Mouse (Mus musculus) CD4-positive helper T cell, adult 2 months (primary cell): ENCODE results near the gene 1700020L24Rik.

Source experiments
- DNase-seq: peaks from one replicate; pipeline ENCODE4 v3.0.0-alpha.2; 2012; ENCODE audit warnings: low read depth, missing footprints, low spot score

1700020L24Rik gene

GRCm38 (mm10) chr11:83437377-83437776, at the start of gene 1700020L24Rik:
Gene 1700020L24Rik (plus strand): TSS chr11:83437677.
- DNase-seq, result no peak

GRCm38 (mm10) chr11:83393062-83393461, 44.4 kb upstream of the 1700020L24Rik start:
- no peak for DNase-seq

- DNase-seq, result no peak
These were observed 42.6 kb upstream of the 1700020L24Rik start for GRCm38 (mm10) chr11:83394802-83395439.

- no peak for DNase-seq
These were observed 39.9 kb upstream of the 1700020L24Rik start for GRCm38 (mm10) chr11:83397626-83398025.

- DNase-seq, result no peak
These were observed 38.8 kb upstream of the 1700020L24Rik start for GRCm38 (mm10) chr11:83398724-83399123.

GRCm38 (mm10) chr11:83403787-83404186, 33.7 kb upstream of the 1700020L24Rik start:
- DNase-seq, result no peak

- DNase-seq, result no peak
These were observed 31.1 kb upstream of the 1700020L24Rik start for GRCm38 (mm10) chr11:83406391-83406790.

- no peak for DNase-seq
These were observed 29.2 kb upstream of the 1700020L24Rik start for GRCm38 (mm10) chr11:83408242-83408641.

- no peak for DNase-seq
These were observed 28.3 kb upstream of the 1700020L24Rik start, which contains the start of gene Rasl10b for GRCm38 (mm10) chr11:83409087-83409754. Gene Rasl10b (plus strand): TSS chr11:83409137.

- DNase-seq, result no peak
These were observed 27.6 kb upstream of the 1700020L24Rik start for GRCm38 (mm10) chr11:83409792-83410291.

- no peak for DNase-seq
These were observed 27.0 kb upstream of the 1700020L24Rik start for GRCm38 (mm10) chr11:83410510-83410909.

- peak; percentile 55 for DNase-seq
These were observed 20.4 kb upstream of the 1700020L24Rik start for GRCm38 (mm10) chr11:83417080-83417479.

GRCm38 (mm10) chr11:83417708-83418107, 19.8 kb upstream of the 1700020L24Rik start:
- no peak for DNase-seq

- no peak for DNase-seq
These were observed 18.9 kb upstream of the 1700020L24Rik start for GRCm38 (mm10) chr11:83418566-83418965.

GRCm38 (mm10) chr11:83420338-83420737, 17.1 kb upstream of the 1700020L24Rik start:
- no peak for DNase-seq

GRCm38 (mm10) chr11:83421305-83421704, 16.2 kb upstream of the 1700020L24Rik start:
- DNase-seq, result peak; percentile 57

- DNase-seq, result peak; percentile 64
These were observed 12.8 kb upstream of the 1700020L24Rik start for GRCm38 (mm10) chr11:83424681-83425080.

GRCm38 (mm10) chr11:83426964-83427363, 10.5 kb upstream of the 1700020L24Rik start:
- peak; percentile 37 for DNase-seq

GRCm38 (mm10) chr11:83429355-83429754, 8.1 kb upstream of the 1700020L24Rik start, which contains the start of gene Gas2l2:
Gene Gas2l2 (minus strand): TSS chr11:83429455.
- no peak for DNase-seq

GRCm38 (mm10) chr11:83432533-83432932, 4.9 kb upstream of the 1700020L24Rik start:
- DNase-seq, result no peak

GRCm38 (mm10) chr11:83439426-83440060, 2.1 kb downstream of the 1700020L24Rik start:
- DNase-seq, result peak; percentile 37
